Mouse (Mus musculus) MEL (cell line): ENCODE data around the gene Derl2. TPM values are rescaled to one million over a fixed set of nuclear protein-coding genes. Genes with fewer than 3 reads are reported as not detected.

Experiments used
- DNase-seq: peaks from one replicate; pipeline ENCODE4 v3.0.0; 2011; ENCODE audit warnings: low read depth, low spot score
- H3K27ac ChIP-seq: 2 replicates; pipeline ENCODE4 v1.5.1; 2012; ENCODE audit warnings: low read depth, mild to moderate bottlenecking, control low read depth, low read length, moderate library complexity; ENCODE audit not compliant: control insufficient read depth
- H3K27me3 ChIP-seq, 2 experiments: fragments of 150-350 bp in 1 of 2; sonication (generic) in 1 of 2; 2 replicates each; pipeline ENCODE4 v1.6.1; 2012; ENCODE audit warnings: low read length in 2 of 2, mild to moderate bottlenecking in 2 of 2, improper control_type of control experiment in 1 of 2, moderate library complexity in 1 of 2; ENCODE audit not compliant: insufficient read depth in 2 of 2, control insufficient read depth in 1 of 2
- H3K36me3 ChIP-seq, 2 experiments: 2 replicates each; pipeline ENCODE4 v1.6.1; 2012 to 2014; ENCODE audit warnings: low read length in 2 of 2, improper control_type of control experiment in 1 of 2, inconsistent platforms in 1 of 2, mild to moderate bottlenecking in 1 of 2; ENCODE audit not compliant: insufficient read depth in 2 of 2, control insufficient read depth in 1 of 2
- H3K4me1 ChIP-seq, 2 experiments: fragments of 150-350 bp in 1 of 2; sonication (generic) in 1 of 2; 2 replicates each; pipeline ENCODE4 v1.6.1; 2012; ENCODE audit warnings: low read length in 2 of 2, improper control_type of control experiment in 1 of 2, mild to moderate bottlenecking in 1 of 2; ENCODE audit not compliant: insufficient read depth in 2 of 2, control insufficient read depth in 1 of 2
- H3K4me3 ChIP-seq, 2 experiments: fragments of 150-350 bp in 1 of 2; sonication (generic) in 1 of 2; 2 replicates each; pipeline ENCODE4 v1.5.1; 2012; ENCODE audit warnings: low read depth in 2 of 2, low read length in 2 of 2, mild to moderate bottlenecking in 2 of 2, moderate library complexity in 2 of 2, control low read depth in 1 of 2, improper control_type of control experiment in 1 of 2; ENCODE audit not compliant: control insufficient read depth in 1 of 2, insufficient read depth in 1 of 2
- H3K79me2 ChIP-seq: 2 replicates; pipeline ENCODE4 v1.6.1; 2012; ENCODE audit warnings: mild to moderate bottlenecking, low read length, moderate library complexity; ENCODE audit not compliant: control insufficient read depth, poor library complexity, insufficient read depth
- H3K9ac ChIP-seq: 2 replicates; pipeline ENCODE4 v1.6.1; 2012; ENCODE audit warnings: low read depth, mild to moderate bottlenecking, control low read depth, low read length, moderate library complexity; ENCODE audit not compliant: control insufficient read depth, poor library complexity, severe bottlenecking
- H3K9me3 ChIP-seq: fragments of 150-350 bp; sonication (generic); replicated peaks from 2 replicates; pipeline ENCODE4 v1.6.1; 2012; ENCODE audit warnings: mild to moderate bottlenecking, low read length, improper control_type of control experiment, moderate library complexity; ENCODE audit not compliant: insufficient read depth
- BHLHE40 ChIP-seq: IDR thresholded peaks from 2 replicates; pipeline ENCODE4 v1.6.1; 2012; ENCODE audit warnings: low read depth, mild to moderate bottlenecking, inconsistent platforms, low read length, improper control_type of control experiment, borderline replicate concordance
- CHD1 ChIP-seq: IDR thresholded peaks from 2 replicates; pipeline ENCODE4 v1.6.1; 2012; ENCODE audit warnings: low read depth, mild to moderate bottlenecking, inconsistent platforms, low read length, improper control_type of control experiment
- CHD2 ChIP-seq: IDR thresholded peaks from 2 replicates; pipeline ENCODE4 v1.6.1; 2011; ENCODE audit warnings: low read length, improper control_type of control experiment
- CTCF ChIP-seq, 3 experiments: IDR thresholded peaks in 2 of 3; conservative IDR thresholded peaks in 1 of 3; 2 replicates each; pipeline ENCODE4 v1.5.1; 2011 to 2012; ENCODE audit warnings: low read length in 3 of 3, low read depth in 2 of 3, mild to moderate bottlenecking in 2 of 3, improper control_type of control experiment in 1 of 3, inconsistent platforms in 1 of 3, mixed read lengths in 1 of 3, moderate library complexity in 1 of 3; ENCODE audit not compliant: control insufficient read depth in 1 of 3, insufficient read depth in 1 of 3, poor library complexity in 1 of 3, severe bottlenecking in 1 of 3
- E2F4 ChIP-seq: IDR thresholded peaks from 2 replicates; pipeline ENCODE4 v1.6.1; 2011; ENCODE audit warnings: low read depth, low read length, improper control_type of control experiment, borderline replicate concordance
- ELF1 ChIP-seq: IDR thresholded peaks from 2 replicates; pipeline ENCODE4 v1.6.1; 2014; ENCODE audit warnings: low read depth, mild to moderate bottlenecking, inconsistent platforms, low read length, improper control_type of control experiment, moderate library complexity
- EP300 ChIP-seq, 2 experiments: IDR thresholded peaks; 2 replicates each; pipeline ENCODE4 v1.6.1; 2011; ENCODE audit warnings: improper control_type of control experiment in 2 of 2, low read length in 2 of 2, low read depth in 1 of 2, mild to moderate bottlenecking in 1 of 2
- ETS1 ChIP-seq: IDR thresholded peaks from 2 replicates; pipeline ENCODE4 v1.6.1; 2012; ENCODE audit warnings: low read depth, mild to moderate bottlenecking, inconsistent platforms, low read length, improper control_type of control experiment, moderate library complexity
- GATA1 ChIP-seq: IDR thresholded peaks from 2 replicates; pipeline ENCODE4 v1.6.1; 2011; ENCODE audit warnings: low read depth, low read length, improper control_type of control experiment
- HCFC1 ChIP-seq: IDR thresholded peaks from 2 replicates; pipeline ENCODE4 v1.6.1; 2012; ENCODE audit warnings: low read depth, mild to moderate bottlenecking, inconsistent platforms, low read length, improper control_type of control experiment, moderate library complexity
- KAT2A ChIP-seq: conservative IDR thresholded peaks from 2 replicates; pipeline ENCODE4 v1.6.1; 2012; ENCODE audit warnings: low read depth, low read length, improper control_type of control experiment, inconsistent platforms
- MAFK ChIP-seq: IDR thresholded peaks from 2 replicates; pipeline ENCODE4 v1.6.1; 2011; ENCODE audit warnings: low read depth, mild to moderate bottlenecking, low read length, improper control_type of control experiment, borderline replicate concordance
- MAX ChIP-seq: IDR thresholded peaks from 2 replicates; pipeline ENCODE4 v1.6.1; 2011; ENCODE audit warnings: low read length, improper control_type of control experiment
- MAZ ChIP-seq: IDR thresholded peaks from 2 replicates; pipeline ENCODE4 v1.6.1; 2012; ENCODE audit warnings: low read depth, mild to moderate bottlenecking, inconsistent platforms, low read length, improper control_type of control experiment
- MXI1 ChIP-seq: IDR thresholded peaks from 2 replicates; pipeline ENCODE4 v1.6.1; 2011; ENCODE audit warnings: mild to moderate bottlenecking, low read depth, low read length, improper control_type of control experiment
- MYB ChIP-seq: IDR thresholded peaks from 2 replicates; pipeline ENCODE4 v1.6.1; 2011; ENCODE audit warnings: mild to moderate bottlenecking, low read depth, low read length, improper control_type of control experiment
- MYC ChIP-seq: IDR thresholded peaks from 2 replicates; pipeline ENCODE4 v1.6.1; 2011; ENCODE audit warnings: low read depth, mild to moderate bottlenecking, low read length, improper control_type of control experiment, moderate library complexity
- NELFE ChIP-seq: IDR thresholded peaks from 2 replicates; pipeline ENCODE4 v1.6.1; 2011; ENCODE audit warnings: low read depth, low read length, improper control_type of control experiment
- NRF1 ChIP-seq: IDR thresholded peaks from 2 replicates; pipeline ENCODE4 v1.6.1; 2014; ENCODE audit warnings: low read depth, mild to moderate bottlenecking, inconsistent platforms, low read length, improper control_type of control experiment, moderate library complexity; ENCODE audit not compliant: poor library complexity, insufficient read depth, severe bottlenecking
- POLR2A ChIP-seq, 2 experiments: IDR thresholded peaks; 2 replicates each; pipeline ENCODE4 v1.6.1; 2011 to 2012; ENCODE audit warnings: low read length in 2 of 2, mild to moderate bottlenecking in 2 of 2, control low read depth in 1 of 2, improper control_type of control experiment in 1 of 2, low read depth in 1 of 2, moderate library complexity in 1 of 2; ENCODE audit not compliant: control insufficient read depth in 1 of 2, insufficient read depth in 1 of 2, poor library complexity in 1 of 2
- POLR2AphosphoS2 ChIP-seq: IDR thresholded peaks from 2 replicates; pipeline ENCODE4 v1.6.1; 2011; ENCODE audit warnings: low read length, improper control_type of control experiment
- RCOR1 ChIP-seq: IDR thresholded peaks from 2 replicates; pipeline ENCODE4 v1.6.1; 2012; ENCODE audit warnings: low read depth, mild to moderate bottlenecking, inconsistent platforms, low read length, improper control_type of control experiment
- TAL1 ChIP-seq: IDR thresholded peaks from 2 replicates; pipeline ENCODE4 v1.6.1; 2012; ENCODE audit warnings: mild to moderate bottlenecking, inconsistent platforms, low read length, moderate library complexity, mixed read lengths
- TBP ChIP-seq: IDR thresholded peaks from 2 replicates; pipeline ENCODE4 v1.8.0; 2011; ENCODE audit warnings: low read depth, low read length, improper control_type of control experiment
- TCF12 ChIP-seq: IDR thresholded peaks from 2 replicates; pipeline ENCODE4 v1.6.1; 2014; ENCODE audit warnings: low read depth, mild to moderate bottlenecking, inconsistent platforms, low read length, improper control_type of control experiment, moderate library complexity
- USF1 ChIP-seq: IDR thresholded peaks from 2 replicates; pipeline ENCODE4 v1.6.1; 2014; ENCODE audit warnings: low read depth, mild to moderate bottlenecking, inconsistent platforms, low read length, improper control_type of control experiment, moderate library complexity
- USF2 ChIP-seq, 2 experiments: IDR thresholded peaks; 2 replicates each; pipeline ENCODE4 v1.6.1; 2011 to 2012; ENCODE audit warnings: improper control_type of control experiment in 2 of 2, low read length in 2 of 2, borderline replicate concordance in 1 of 2, inconsistent platforms in 1 of 2, low read depth in 1 of 2, mild to moderate bottlenecking in 1 of 2; ENCODE audit not compliant: insufficient read depth in 1 of 2
- ZC3H11A ChIP-seq: IDR thresholded peaks from 2 replicates; pipeline ENCODE4 v1.6.1; 2012; ENCODE audit warnings: low read depth, mild to moderate bottlenecking, inconsistent platforms, low read length, improper control_type of control experiment
- ZMIZ1 ChIP-seq: IDR thresholded peaks from 2 replicates; pipeline ENCODE4 v1.6.1; 2012; ENCODE audit warnings: low read depth, mild to moderate bottlenecking, inconsistent platforms, low read length, improper control_type of control experiment, moderate library complexity
- polyA plus RNA-seq, 2 experiments: library from polyadenylated mRNA; stranded (reverse) in 1 of 2; unstranded in 1 of 2; fragments of >175 nt in 1 of 2; fragments of >200 nt in 1 of 2; gene quantifications; 2 replicates each; pipeline versions ENCODE4 v1.2.1 to v1.2.4; 2012; ENCODE audit warnings: low replicate concordance in 2 of 2, low read depth in 1 of 2; ENCODE audit not compliant: insufficient read length in 2 of 2, insufficient read depth in 1 of 2, missing spikeins in 1 of 2
- total RNA-seq: library from RNA; depleted of rRNA; stranded (reverse); fragments of 300-350 nt; gene quantifications from 2 replicates; pipeline ENCODE4 v1.2.3, GENCODE M21; 2012

Gene Derl2
- total and polyA plus RNA-seq, 3 experiments: 32.8 TPM; not detected in 1

DNA sequence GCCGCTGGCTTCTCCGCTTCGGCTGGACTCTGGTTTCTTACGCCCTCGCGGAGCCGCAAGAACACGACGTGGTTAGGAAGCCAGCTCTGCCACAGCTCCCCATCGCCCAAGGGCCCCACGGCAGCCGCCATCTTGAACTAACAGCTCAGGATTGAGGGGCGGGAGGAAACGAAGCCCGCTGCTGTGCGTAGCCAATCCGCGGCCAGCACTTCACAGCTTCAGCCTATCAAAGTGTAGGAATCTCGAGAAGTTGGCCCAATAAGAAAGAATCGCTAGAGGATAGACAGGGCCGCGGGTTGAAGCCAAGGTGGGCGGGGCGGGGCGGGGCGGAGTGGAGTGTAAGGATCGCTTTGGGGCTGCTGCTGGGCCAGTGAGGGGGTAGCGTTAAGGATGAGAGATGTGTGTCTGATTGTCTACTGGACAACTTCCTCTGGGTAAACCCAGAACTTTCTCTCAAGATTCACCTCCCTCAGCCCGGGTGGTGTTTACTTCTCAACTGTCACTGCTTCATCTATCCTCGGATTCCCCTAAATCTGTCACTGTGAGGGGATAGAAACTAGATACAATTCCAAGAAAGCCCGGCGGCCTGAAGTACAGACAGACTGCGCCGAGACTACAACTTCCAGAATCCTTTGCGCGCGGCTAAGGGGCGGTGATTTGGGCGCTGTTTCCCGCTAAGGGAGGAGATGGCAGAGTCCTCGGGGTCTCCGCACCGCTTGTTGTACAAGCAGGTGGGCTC, 49.7 kb downstream of the Derl2 start, which contains the start of the genes Nup88 and Rpain:
Nup88 (minus strand) TSS at position 153 of the 739 bp plus-strand sequence.
Rpain (plus strand) TSS at position 393 of the 739 bp plus-strand sequence.
- Histone ChIP-seq H3K9ac (peak within 1 kb of the TSS; percentile 87), H3K4me3 (peak within 1 kb of the TSS; percentile 81 to 91), H3K27ac (peak within 1 kb of the TSS; percentile 92), H3K36me3 (peaks cover 13 to 14% of the 10 kb centered on the region in 2 experiments), H3K79me2 (peaks cover 21% of the 10 kb centered on the region), H3K9me3 (no peaks in the 10 kb centered on the region), H3K4me1 (peaks cover 4 to 10% of the 10 kb centered on the region in 2 experiments; a peak in 3 of 4 replicates), H3K27me3 (no peaks in the 10 kb centered on the region)
- TF ChIP-seq KAT2A (peak; percentile 72; the same call in 1 of the 2 replicates), USF2 (IDR thresholded peaks at IDR 0.05; ENCODE audit: borderline replicate concordance in 1 of 2, insufficient read depth in 1 of 2, low read depth in 1 of 2, low read length in 2 of 2) (no peak), USF1 (no peak), MAFK (no peak), TBP (peak; percentile 91), CHD1 (0 out of 2 replicates have a peak, but pooled peaks have one; percentile 42), HCFC1 (peak; percentile 91), EP300 (IDR thresholded peaks at IDR 0.05; ENCODE audit: low read depth in 1 of 2, low read length in 2 of 2) (peak in 1 of 2 experiments; percentile 20; a peak in 1 of 4 replicates), ELF1 (peak; percentile 52; the same call in 1 of the 2 replicates), E2F4 (peak; percentile 11; the same call in 1 of the 2 replicates), ETS1 (peak; percentile 3; the same call in 1 of the 2 replicates), TCF12 (peak; percentile 78), NELFE (peak; percentile 96), MXI1 (peak; percentile 40; the same call in 1 of the 2 replicates), POLR2A (IDR thresholded peaks at IDR 0.05; ENCODE audit: control insufficient read depth in 1 of 2, insufficient read depth in 1 of 2, low read depth in 1 of 2, low read length in 2 of 2, poor library complexity in 1 of 2) (peak; percentile 91 to 93), ZMIZ1 (peak; percentile 96), NRF1 (0 out of 2 replicates have a peak, but pooled peaks have one; percentile 29), MYC (no peak), CHD2 (peak; percentile 74), GATA1 (peak; percentile 76), RCOR1 (no peak), ZC3H11A (no peak), MYB (0 out of 2 replicates have a peak, but pooled peaks have one; percentile 2), CTCF (IDR thresholded peaks at IDR 0.05 in 2 of 3, conservative IDR thresholded peaks at IDR 0.05 in 1 of 3; ENCODE audit: control insufficient read depth in 1 of 3, insufficient read depth in 1 of 3, low read depth in 2 of 3, low read length in 3 of 3, poor library complexity in 1 of 3, severe bottlenecking in 1 of 3) (no peak), TAL1 (no peak), BHLHE40 (no peak; the same call in 1 of the 2 replicates), MAZ (peak; percentile 49; the same call in 1 of the 2 replicates), MAX (peak; percentile 37; the same call in 1 of the 2 replicates), POLR2AphosphoS2 (peak; percentile 89)
- peak; percentile 100 for DNase-seq
